Mouse (Mus musculus): ENCODE measurements around the gene Blmh. TPM values are rescaled to one million over a fixed set of nuclear protein-coding genes. Genes with fewer than 3 reads are reported as not detected.

Gene Blmh
- total and polyA plus RNA-seq, 3 experiments, result 167 to 261 (median 212) TPM

- no peak overlapping the region for H3K4me3 ChIP-seq (replicated peaks in 1 of 3; ENCODE audit: low read depth in 2 of 3, low read length in 2 of 3, poor library complexity in 1 of 3)
- no peak overlapping the region for H3K27ac ChIP-seq (ENCODE audit: insufficient read depth, low read depth)
- H3K9ac ChIP-seq (ENCODE audit: insufficient read depth, low read depth), result no peak overlapping the region
- dilution Hi-C loops (cut with MboI; ENCODE audit: extremely low pct_ligation_motif_present, extremely low pct_unique_long_range_greater_than_20kb, low sequenced_read_pairs), result no loop called here
- H3K9me3 ChIP-seq (replicated peaks; ENCODE audit: low read length), result no peaks in the 10 kb centered on the region
- H3K79me2 ChIP-seq (replicated peaks; ENCODE audit: control insufficient read depth, extremely low read depth, insufficient read depth, poor library complexity, severe bottlenecking), result no peaks in the 10 kb centered on the region
- peaks cover 0 to 2% of the 10 kb centered on the region in 2 experiments; a peak in 1 of 4 replicates for H3K4me1 ChIP-seq (ENCODE audit: control insufficient read depth in 1 of 2, insufficient read depth in 2 of 2)
- peaks cover 26% of the 10 kb centered on the region for H3K27me3 ChIP-seq (replicated peaks)
- DNase-seq (ENCODE audit: extremely low read depth), result no peak
- in situ Hi-C loops (cut with MboI; ENCODE audit: low pct_ligation_motif_present, low pct_unique_long_range_greater_than_20kb, low sequenced_read_pairs), result no loop called here
- TF ChIP-seq GABPA (IDR thresholded peaks at IDR 0.05; ENCODE audit: insufficient replicate concordance, low read depth, low read length) (no peak), BHLHE40 (IDR thresholded peaks at IDR 0.05; ENCODE audit: low read depth, low read length) (0 out of 2 replicates have a peak, but pooled peaks have one; percentile 2)
- no peaks in the 10 kb centered on the region for H3K36me3 ChIP-seq (replicated peaks in 1 of 2; ENCODE audit: control insufficient read depth in 1 of 2, insufficient read depth in 1 of 2, low read length in 1 of 2)
- no peak overlapping the region for H3K4me2 ChIP-seq (ENCODE audit: insufficient read depth, low read depth, poor library complexity, severe bottlenecking)
Measured at GRCm38 (mm10) chr11:77010762-77011475, 86.3 kb downstream of the Blmh start.

- no peak overlapping the region for H3K4me3 ChIP-seq (replicated peaks in 1 of 3; ENCODE audit: low read depth in 2 of 3, low read length in 2 of 3, poor library complexity in 1 of 3)
- dilution Hi-C loops (cut with MboI; ENCODE audit: extremely low pct_ligation_motif_present, extremely low pct_unique_long_range_greater_than_20kb, low sequenced_read_pairs), result no loop called here
- H3K79me2 ChIP-seq (replicated peaks; ENCODE audit: control insufficient read depth, extremely low read depth, insufficient read depth, poor library complexity, severe bottlenecking), result no peaks in the 10 kb centered on the region
- H3K9ac ChIP-seq (ENCODE audit: insufficient read depth, low read depth), result no peak overlapping the region
- H3K9me3 ChIP-seq (replicated peaks; ENCODE audit: low read length), result no peaks in the 10 kb centered on the region
- no peak for TF ChIP-seq UBTF (IDR thresholded peaks at IDR 0.05; ENCODE audit: low read depth, low read length)
- TF ChIP-seq TCF12 (IDR thresholded peaks at IDR 0.05; ENCODE audit: low read depth, low read length), result no peak
- peak in 1 of 2 experiments; percentile 41; a peak in 2 of 4 replicates for TF ChIP-seq CTCF (conservative IDR thresholded peaks at IDR 0.05 in 1 of 2, IDR thresholded peaks at IDR 0.05 in 1 of 2; ENCODE audit: low read depth in 2 of 2, low read length in 2 of 2)
- TF ChIP-seq SMC3 (IDR thresholded peaks at IDR 0.05; ENCODE audit: low read depth, low read length), result 0 out of 2 replicates have a peak, but pooled peaks have one; percentile 13
- no peak for TF ChIP-seq MXI1 (IDR thresholded peaks at IDR 0.05; ENCODE audit: low read depth, low read length)
- no peak for TF ChIP-seq MEF2A (IDR thresholded peaks at IDR 0.05; ENCODE audit: borderline replicate concordance, low read depth, low read length)
- TF ChIP-seq BHLHE40 (IDR thresholded peaks at IDR 0.05; ENCODE audit: low read depth, low read length), result no peak
- no peak for TF ChIP-seq POLR2AphosphoS2 (IDR thresholded peaks at IDR 0.05; ENCODE audit: low read depth, low read length)
- TF ChIP-seq PAX5 (IDR thresholded peaks at IDR 0.05; ENCODE audit: low read length), result no peak
- DNase-seq (ENCODE audit: extremely low read depth), result no peak
- H3K4me1 ChIP-seq (ENCODE audit: control insufficient read depth in 1 of 2, insufficient read depth in 2 of 2), result no peaks in the 10 kb centered on the region
- H3K27me3 ChIP-seq (replicated peaks), result peaks cover 15% of the 10 kb centered on the region
- in situ Hi-C loops (cut with MboI; ENCODE audit: low pct_ligation_motif_present, low pct_unique_long_range_greater_than_20kb, low sequenced_read_pairs), result no loop called here
- no peaks in the 10 kb centered on the region for H3K36me3 ChIP-seq (replicated peaks in 1 of 2; ENCODE audit: control insufficient read depth in 1 of 2, insufficient read depth in 1 of 2, low read length in 1 of 2)
- no peak overlapping the region for H3K27ac ChIP-seq (ENCODE audit: insufficient read depth, low read depth)
- no peak overlapping the region for H3K4me2 ChIP-seq (ENCODE audit: insufficient read depth, low read depth, poor library complexity, severe bottlenecking)
Measured at GRCm38 (mm10) chr11:77018046-77018445, 93.4 kb downstream of the Blmh start.

GRCm38 (mm10) chr11:77019539-77019938 lies 94.9 kb downstream of the Blmh start:
- no peaks in the 10 kb centered on the region for H3K36me3 ChIP-seq (replicated peaks in 1 of 2; ENCODE audit: control insufficient read depth in 1 of 2, insufficient read depth in 1 of 2, low read length in 1 of 2)
- TF ChIP-seq MAZ (IDR thresholded peaks at IDR 0.05; ENCODE audit: low read depth, low read length) (no peak), USF2 (conservative IDR thresholded peaks at IDR 0.05; ENCODE audit: low read depth, low read length) (no peak)

More at GRCm38 (mm10) chr11:77019539-77019938, 94.9 kb downstream of the Blmh start:
- Histone ChIP-seq H3K4me3 (replicated peaks in 1 of 3; ENCODE audit: low read depth in 2 of 3, low read length in 2 of 3, poor library complexity in 1 of 3) (no peak overlapping the region), H3K27me3 (replicated peaks) (peaks cover 20% of the 10 kb centered on the region), H3K9me3 (replicated peaks; ENCODE audit: low read length) (no peaks in the 10 kb centered on the region), H3K79me2 (replicated peaks; ENCODE audit: control insufficient read depth, extremely low read depth, insufficient read depth, poor library complexity, severe bottlenecking) (no peaks in the 10 kb centered on the region), H3K4me2 (ENCODE audit: insufficient read depth, low read depth, poor library complexity, severe bottlenecking) (no peak overlapping the region), H3K4me1 (ENCODE audit: control insufficient read depth in 1 of 2, insufficient read depth in 2 of 2) (no peaks in the 10 kb centered on the region), H3K9ac (ENCODE audit: insufficient read depth, low read depth) (no peak overlapping the region), H3K27ac (ENCODE audit: insufficient read depth, low read depth) (no peak overlapping the region)
- dilution Hi-C loops (cut with MboI; ENCODE audit: extremely low pct_ligation_motif_present, extremely low pct_unique_long_range_greater_than_20kb, low sequenced_read_pairs) (no loop called here), in situ Hi-C loops (cut with MboI; ENCODE audit: low pct_ligation_motif_present, low pct_unique_long_range_greater_than_20kb, low sequenced_read_pairs) (no loop called here)
- DNase-seq (ENCODE audit: extremely low read depth), result no peak
